Comparison of ENCODE assay signal across 10 mouse cellular contexts in genomic region chr11:88687010-88687409, GRCm38 (mm10). TPM values are rescaled to one million over a fixed set of nuclear protein-coding genes. Genes with fewer than 3 reads are reported as not detected.
DNase-seq lines count a peak whose midpoint lies in the region; ATAC-seq lines count a peak whose summit lies in the region.
"Had no signal": no experiment of that assay in that cellular context is flagged by ENCODE, and none has a peak within 500 bp of the region (broad histone marks: within the 10 kb centered on the region; RNA-seq: fewer than 3 reads in every experiment).

No protein-coding gene starts in this region.

- WGBS in hindbrain, embryonic 13.5 days: 77% methylated on average over 5 of the region's 5 CpGs
- WGBS in hindbrain, embryonic 10.5 days: 82% methylated on average over 5 of the region's 5 CpGs
- WGBS in embryonic facial prominence, embryonic 15.5 days: 43% methylated on average over 5 of the region's 5 CpGs
- 72% methylated on average over 5 of the region's 5 CpGs for WGBS in forebrain, embryonic 13.5 days

- DNase-seq in hindbrain, embryonic 10.5 days (ENCODE audit: low spot score): no peak
- DNase-seq in kidney, postnatal 36 days: peak; percentile 70 to 72
- DNase-seq in lung, postnatal 4 days: peak; percentile 37 to 64
- DNase-seq in embryo, embryonic 10.5 days (ENCODE audit: low spot score): no peak
- no peak for DNase-seq in thymus, postnatal 25 days
- DNase-seq: heart, adult 18-20 months had no signal

- H3K4me3 ChIP-seq in hindbrain, embryonic 13.5 days: no peak overlapping the region
- no peak overlapping the region for H3K4me3 ChIP-seq in hindbrain, embryonic 10.5 days
- no peak overlapping the region for H3K4me3 ChIP-seq in embryonic facial prominence, embryonic 15.5 days (replicated peaks)
- no peak overlapping the region for H3K4me3 ChIP-seq in forebrain, embryonic 13.5 days

- no peak overlapping the region for H3K9ac ChIP-seq in hindbrain, embryonic 13.5 days
- no peak overlapping the region for H3K9ac ChIP-seq in embryonic facial prominence, embryonic 15.5 days
- no peak overlapping the region for H3K9ac ChIP-seq in forebrain, embryonic 13.5 days

- H3K27ac ChIP-seq in hindbrain, embryonic 13.5 days: 0 out of 2 replicates have a peak overlapping the region, but pooled peaks have one; percentile 23
- no peak overlapping the region for H3K27ac ChIP-seq in hindbrain, embryonic 10.5 days
- peak overlapping the region; percentile 66 for H3K27ac ChIP-seq in embryonic facial prominence, embryonic 15.5 days (replicated peaks)
- H3K27ac ChIP-seq in forebrain, embryonic 13.5 days: no peak overlapping the region

- no peaks in the 10 kb centered on the region for H3K9me3 ChIP-seq in hindbrain, embryonic 13.5 days
- no peaks in the 10 kb centered on the region for H3K9me3 ChIP-seq in hindbrain, embryonic 10.5 days
- H3K9me3 ChIP-seq in embryonic facial prominence, embryonic 15.5 days (replicated peaks): no peaks in the 10 kb centered on the region
- no peaks in the 10 kb centered on the region for H3K9me3 ChIP-seq in forebrain, embryonic 13.5 days (replicated peaks)

- H3K36me3 ChIP-seq in hindbrain, embryonic 13.5 days: peaks cover 33% of the 10 kb centered on the region
- peaks cover 82% of the 10 kb centered on the region for H3K36me3 ChIP-seq in hindbrain, embryonic 10.5 days
- H3K36me3 ChIP-seq in embryonic facial prominence, embryonic 15.5 days: no peaks in the 10 kb centered on the region
- peaks cover 47% of the 10 kb centered on the region for H3K36me3 ChIP-seq in forebrain, embryonic 13.5 days (ENCODE audit: poor library complexity, severe bottlenecking)

- ATAC-seq in hindbrain, embryonic 13.5 days (ENCODE audit: low FRiP score): no peak
- ATAC-seq in embryonic facial prominence, embryonic 15.5 days (ENCODE audit: insufficient number of reproducible peaks, low FRiP score, low TSS enrichment, low read depth): no peak
- ATAC-seq in forebrain, embryonic 13.5 days: no peak
- ATAC-seq: forebrain, embryonic 14.5 days had no signal

- no peak overlapping the region for H3K4me2 ChIP-seq in hindbrain, embryonic 13.5 days
- H3K4me2 ChIP-seq in embryonic facial prominence, embryonic 15.5 days (replicated peaks): no peak overlapping the region
- H3K4me2 ChIP-seq in forebrain, embryonic 13.5 days: no peak overlapping the region

- H3K4me1 ChIP-seq in hindbrain, embryonic 13.5 days (replicated peaks): peaks cover 95% of the 10 kb centered on the region
- peaks cover 96% of the 10 kb centered on the region for H3K4me1 ChIP-seq in hindbrain, embryonic 10.5 days (replicated peaks)
- H3K4me1 ChIP-seq in embryonic facial prominence, embryonic 15.5 days: peaks cover 60% of the 10 kb centered on the region
- H3K4me1 ChIP-seq in forebrain, embryonic 13.5 days: peaks cover 87% of the 10 kb centered on the region

- no peaks in the 10 kb centered on the region for H3K27me3 ChIP-seq in hindbrain, embryonic 13.5 days
- H3K27me3 ChIP-seq in hindbrain, embryonic 10.5 days (ENCODE audit: insufficient read depth, poor library complexity, severe bottlenecking): no peaks in the 10 kb centered on the region
- no peaks in the 10 kb centered on the region for H3K27me3 ChIP-seq in embryonic facial prominence, embryonic 15.5 days
- H3K27me3 ChIP-seq in forebrain, embryonic 13.5 days: no peaks in the 10 kb centered on the region

RNA-seq across cellular contexts. Expression of gene Msi2, which starts 31.3 kb away (rescaled TPM):
- polyA plus RNA-seq in hindbrain, embryonic 13.5 days (2015; fragmentation: Nextera tagmentation; extraction: Ambion mirVana): 36.6 and 41.0 TPM in 2 replicates
- polyA plus RNA-seq in hindbrain, embryonic 10.5 days (2016; fragmentation: Nextera tagmentation; extraction: Ambion mirVana): 27.3 and 29.9 TPM in 2 replicates
- 18.3 and 19.7 TPM in 2 replicates for polyA plus RNA-seq in embryonic facial prominence, embryonic 15.5 days (2015; fragmentation: Nextera tagmentation; extraction: Ambion mirVana)
- 31.5 and 36.5 TPM in 2 replicates for polyA plus RNA-seq in forebrain, embryonic 13.5 days (2015; fragmentation: Nextera tagmentation; extraction: Ambion mirVana)

Comparison
In these comparisons a context has a peak if more than half of its experiments do, and no peak if none do; other contexts are left out.
1. H3K27ac ChIP-seq: peak in hindbrain, embryonic 13.5 days (single experiment) and embryonic facial prominence, embryonic 15.5 days (single experiment); none in hindbrain, embryonic 10.5 days (single experiment) and forebrain, embryonic 13.5 days (single experiment).
2. DNase-seq: peak in kidney, postnatal 36 days (2 of 2) and lung, postnatal 4 days (2 of 2); none in hindbrain, embryonic 10.5 days (single experiment), embryo, embryonic 10.5 days (single experiment) and thymus, postnatal 25 days (single experiment).